Mouse (Mus musculus): ENCODE data around the gene Fndc3b. TPM values are rescaled to one million over a fixed set of nuclear protein-coding genes. Genes with fewer than 3 reads are reported as not detected.
"Not testable (repeated sequence)": the region's sequence is repeated elsewhere in the genome, so short reads cannot be mapped to it uniquely, and the experiment has no call there.

The Fndc3b gene
- polyA plus RNA-seq, 1 experiment, result 5.0 TPM

DNA sequence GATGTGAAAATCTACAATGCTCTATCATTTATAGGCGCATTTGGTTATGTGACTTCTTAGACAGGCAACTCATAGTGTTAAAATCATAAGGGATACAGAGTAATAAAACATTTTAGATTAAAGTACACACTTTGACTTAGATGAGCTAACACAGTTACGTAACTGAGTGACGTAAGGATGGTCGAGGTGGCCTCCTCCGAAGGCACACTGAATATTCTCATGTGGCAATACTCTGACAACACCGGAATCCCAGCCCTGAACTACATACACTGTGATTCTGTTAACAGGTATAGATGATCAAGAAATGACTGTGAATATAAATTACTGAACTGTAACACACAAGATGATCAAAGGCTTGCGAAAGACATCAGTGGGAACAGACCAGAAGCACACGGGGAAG is 292.5 kb downstream of the Fndc3b start:
- Histone ChIP-seq H3K27ac (ENCODE audit: control insufficient read depth, insufficient read depth, low read depth, low read length) (no peak overlapping the region), H3K4me3 (ENCODE audit: control insufficient read depth, low read depth, low read length) (no peak overlapping the region), H3K36me3 (ENCODE audit: control insufficient read depth, insufficient read depth, low read length) (no peaks in the 10 kb centered on the region), H3K27me3 (ENCODE audit: control insufficient read depth, insufficient read depth, low read length) (no peaks in the 10 kb centered on the region), H3K4me1 (ENCODE audit: control insufficient read depth, insufficient read depth, low read length) (no peaks in the 10 kb centered on the region)
- TF ChIP-seq POLR2A (IDR thresholded peaks at IDR 0.05; ENCODE audit: control insufficient read depth, low read depth, low read length), result no peak
- TF ChIP-seq CTCF (IDR thresholded peaks at IDR 0.05; ENCODE audit: control insufficient read depth, insufficient read depth, insufficient replicate concordance, low read depth, low read length), result no peak

DNA sequence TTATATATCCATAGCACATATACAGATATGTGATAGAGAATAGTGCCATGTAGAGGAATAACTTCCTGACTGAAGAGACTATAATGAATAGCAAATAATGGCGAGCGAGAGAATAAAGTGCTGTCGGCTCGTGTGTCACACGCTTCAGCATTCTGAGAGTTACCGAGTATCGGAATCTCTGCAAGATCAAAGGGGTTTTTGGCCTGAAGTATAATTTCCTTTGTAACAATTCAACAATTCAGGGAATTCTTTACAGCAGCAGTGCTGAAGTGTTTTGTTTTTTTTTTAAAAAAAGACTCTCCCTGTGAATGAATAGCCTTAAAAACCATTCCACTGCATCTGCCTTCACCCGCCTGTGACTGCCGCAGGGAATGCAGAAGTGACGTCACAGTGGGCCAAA is 294.3 kb downstream of the Fndc3b start:
- Histone ChIP-seq H3K4me3 (ENCODE audit: control insufficient read depth, low read depth, low read length) (no peak overlapping the region), H3K36me3 (ENCODE audit: control insufficient read depth, insufficient read depth, low read length) (no peaks in the 10 kb centered on the region)
- TF ChIP-seq POLR2A (IDR thresholded peaks at IDR 0.05; ENCODE audit: control insufficient read depth, low read depth, low read length) (no peak), CTCF (IDR thresholded peaks at IDR 0.05; ENCODE audit: control insufficient read depth, insufficient read depth, insufficient replicate concordance, low read depth, low read length) (no peak)

DNA sequence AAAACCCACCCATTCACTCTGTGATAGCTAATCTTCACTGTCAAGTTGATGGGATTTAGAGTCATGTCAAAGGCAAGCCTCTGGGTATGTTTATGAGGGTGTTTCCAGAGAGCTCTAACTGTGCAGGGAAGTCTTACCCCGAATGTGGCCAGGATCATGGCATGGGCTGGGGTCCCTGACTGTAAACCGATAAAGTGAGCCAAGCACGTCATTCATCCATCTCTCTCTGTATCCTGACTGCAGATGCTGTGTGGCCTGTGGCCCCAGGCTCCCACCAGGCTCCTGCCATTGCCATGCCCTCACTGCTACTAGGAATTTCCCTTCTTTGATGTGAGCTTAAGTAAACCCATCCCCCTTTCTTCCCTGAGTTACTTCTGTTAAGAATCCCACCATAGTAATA is 297.5 kb downstream of the Fndc3b start:
- H3K4me1 ChIP-seq (ENCODE audit: control insufficient read depth, insufficient read depth, low read length), result no peaks in the 10 kb centered on the region
- no peak overlapping the region for H3K4me3 ChIP-seq (ENCODE audit: control insufficient read depth, low read depth, low read length)
- H3K27me3 ChIP-seq (ENCODE audit: control insufficient read depth, insufficient read depth, low read length), result no peaks in the 10 kb centered on the region
- no peaks in the 10 kb centered on the region for H3K36me3 ChIP-seq (ENCODE audit: control insufficient read depth, insufficient read depth, low read length)
- H3K27ac ChIP-seq (ENCODE audit: control insufficient read depth, insufficient read depth, low read depth, low read length), result no peak overlapping the region
- no peak for TF ChIP-seq CTCF (IDR thresholded peaks at IDR 0.05; ENCODE audit: control insufficient read depth, insufficient read depth, insufficient replicate concordance, low read depth, low read length)
- TF ChIP-seq POLR2A (IDR thresholded peaks at IDR 0.05; ENCODE audit: control insufficient read depth, low read depth, low read length), result no peak

More for the DNA sequence above, 294.3 kb downstream of the Fndc3b start:
- no peaks in the 10 kb centered on the region for H3K4me1 ChIP-seq (ENCODE audit: control insufficient read depth, insufficient read depth, low read length)
- H3K27ac ChIP-seq (ENCODE audit: control insufficient read depth, insufficient read depth, low read depth, low read length), result no peak overlapping the region
- H3K27me3 ChIP-seq (ENCODE audit: control insufficient read depth, insufficient read depth, low read length), result no peaks in the 10 kb centered on the region

DNA sequence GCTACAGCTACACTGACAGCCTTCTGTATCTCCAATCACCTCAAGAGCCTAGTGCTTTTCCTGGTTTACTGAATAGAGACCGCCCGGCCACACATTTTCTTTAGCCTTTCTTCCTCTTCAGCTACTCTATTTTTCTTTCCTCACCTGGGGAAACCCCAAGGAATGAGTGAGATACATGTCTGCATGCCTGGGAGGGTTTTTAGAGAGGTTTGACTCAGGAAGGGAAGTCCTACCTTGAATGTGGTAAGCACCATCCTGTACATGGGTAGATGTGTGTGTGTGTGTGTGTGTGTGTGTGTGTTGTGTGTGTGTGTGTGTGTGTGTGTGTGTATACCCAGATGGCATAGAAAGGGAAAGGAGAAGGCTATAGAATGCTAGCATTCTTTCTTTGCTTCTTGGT is 299.8 kb downstream of the Fndc3b start:
- Histone ChIP-seq H3K4me3 (ENCODE audit: control insufficient read depth, low read depth, low read length) (no peak overlapping the region), H3K4me1 (ENCODE audit: control insufficient read depth, insufficient read depth, low read length) (no peaks in the 10 kb centered on the region), H3K27me3 (ENCODE audit: control insufficient read depth, insufficient read depth, low read length) (no peaks in the 10 kb centered on the region), H3K27ac (ENCODE audit: control insufficient read depth, insufficient read depth, low read depth, low read length) (no peak overlapping the region), H3K36me3 (ENCODE audit: control insufficient read depth, insufficient read depth, low read length) (no peaks in the 10 kb centered on the region)
- no peak for TF ChIP-seq CTCF (IDR thresholded peaks at IDR 0.05; ENCODE audit: control insufficient read depth, insufficient read depth, insufficient replicate concordance, low read depth, low read length)
- TF ChIP-seq POLR2A (IDR thresholded peaks at IDR 0.05; ENCODE audit: control insufficient read depth, low read depth, low read length), result no peak

DNA sequence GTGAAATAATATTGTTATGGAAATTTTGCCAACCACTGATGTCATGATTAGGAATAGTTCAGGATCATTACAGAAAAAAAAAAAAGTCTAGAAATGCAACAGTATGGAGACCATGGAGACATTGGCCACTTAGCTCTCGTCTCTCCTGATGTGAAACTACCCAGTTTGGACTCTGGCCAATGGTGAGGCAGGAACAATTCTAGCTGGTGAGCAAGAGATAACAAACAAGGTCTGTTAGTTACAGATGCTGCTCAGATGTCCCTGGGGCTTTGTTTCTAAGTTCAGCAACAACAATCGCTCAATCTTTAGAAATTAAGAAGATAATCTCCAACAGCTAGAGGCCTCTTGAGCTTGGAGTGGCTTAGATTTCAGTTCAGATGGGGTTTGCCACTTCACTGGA is 302.5 kb downstream of the Fndc3b start:
- H3K4me3 ChIP-seq (ENCODE audit: control insufficient read depth, low read depth, low read length), result no peak overlapping the region
- TF ChIP-seq CTCF (IDR thresholded peaks at IDR 0.05; ENCODE audit: control insufficient read depth, insufficient read depth, insufficient replicate concordance, low read depth, low read length) (no peak), POLR2A (IDR thresholded peaks at IDR 0.05; ENCODE audit: control insufficient read depth, low read depth, low read length) (no peak)
- H3K27ac ChIP-seq (ENCODE audit: control insufficient read depth, insufficient read depth, low read depth, low read length), result no peak overlapping the region

DNA sequence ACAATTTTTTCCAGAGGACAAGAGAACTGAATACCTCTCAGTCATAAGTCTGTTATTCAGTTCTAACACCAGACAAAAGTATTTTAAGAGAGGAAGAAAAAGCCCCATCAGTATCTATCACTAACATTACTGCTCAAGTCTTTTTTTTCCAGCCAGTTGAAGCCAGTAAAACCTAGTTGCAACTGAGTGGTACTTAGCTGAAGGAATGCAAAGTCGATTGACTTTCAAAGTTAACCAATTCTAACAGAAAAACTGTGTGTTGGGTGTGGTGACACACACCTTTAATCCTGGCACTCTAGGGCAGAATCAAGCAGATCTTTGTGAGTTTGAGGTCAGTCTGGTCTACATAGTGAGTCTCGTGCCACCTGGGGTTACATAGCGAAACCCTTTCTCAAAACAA is 304.7 kb downstream of the Fndc3b start:
- no peak for TF ChIP-seq CTCF (IDR thresholded peaks at IDR 0.05; ENCODE audit: control insufficient read depth, insufficient read depth, insufficient replicate concordance, low read depth, low read length)
- TF ChIP-seq POLR2A (IDR thresholded peaks at IDR 0.05; ENCODE audit: control insufficient read depth, low read depth, low read length), result no peak
- no peaks in the 10 kb centered on the region for H3K36me3 ChIP-seq (ENCODE audit: control insufficient read depth, insufficient read depth, low read length)
- no peaks in the 10 kb centered on the region for H3K4me1 ChIP-seq (ENCODE audit: control insufficient read depth, insufficient read depth, low read length)
- no peak overlapping the region for H3K4me3 ChIP-seq (ENCODE audit: control insufficient read depth, low read depth, low read length)
- no peak overlapping the region for H3K27ac ChIP-seq (ENCODE audit: control insufficient read depth, insufficient read depth, low read depth, low read length)
- H3K27me3 ChIP-seq (ENCODE audit: control insufficient read depth, insufficient read depth, low read length), result no peaks in the 10 kb centered on the region

More for the DNA sequence above, 302.5 kb downstream of the Fndc3b start:
- no peaks in the 10 kb centered on the region for H3K4me1 ChIP-seq (ENCODE audit: control insufficient read depth, insufficient read depth, low read length)
- H3K36me3 ChIP-seq (ENCODE audit: control insufficient read depth, insufficient read depth, low read length), result no peaks in the 10 kb centered on the region
- H3K27me3 ChIP-seq (ENCODE audit: control insufficient read depth, insufficient read depth, low read length), result no peaks in the 10 kb centered on the region

DNA sequence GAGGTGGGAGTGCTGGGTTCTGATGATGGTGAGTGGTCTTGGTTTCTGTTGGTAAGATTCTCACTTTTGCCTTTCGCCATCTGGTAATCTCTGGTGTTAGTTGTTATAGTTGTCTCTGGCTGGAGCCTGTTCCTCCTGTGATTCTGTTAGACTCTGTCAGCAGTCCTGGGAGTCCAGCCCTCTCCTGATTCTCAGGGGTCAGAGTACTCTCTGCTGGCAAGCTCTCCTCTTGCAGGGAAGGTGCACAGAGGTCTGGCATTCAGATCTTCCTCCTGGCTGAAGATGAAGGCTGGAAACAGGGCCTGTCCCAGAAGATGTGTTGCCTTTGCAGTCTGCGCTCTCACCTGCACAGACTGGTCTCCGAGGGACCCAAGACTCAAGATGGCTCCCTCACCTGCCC is 310.1 kb downstream of the Fndc3b start:
- H3K27ac ChIP-seq (ENCODE audit: control insufficient read depth, insufficient read depth, low read depth, low read length); H3K4me3 ChIP-seq (ENCODE audit: control insufficient read depth, low read depth, low read length); H3K4me1 ChIP-seq (ENCODE audit: control insufficient read depth, insufficient read depth, low read length); H3K36me3 ChIP-seq (ENCODE audit: control insufficient read depth, insufficient read depth, low read length); H3K27me3 ChIP-seq (ENCODE audit: control insufficient read depth, insufficient read depth, low read length): not testable (repeated sequence)

DNA sequence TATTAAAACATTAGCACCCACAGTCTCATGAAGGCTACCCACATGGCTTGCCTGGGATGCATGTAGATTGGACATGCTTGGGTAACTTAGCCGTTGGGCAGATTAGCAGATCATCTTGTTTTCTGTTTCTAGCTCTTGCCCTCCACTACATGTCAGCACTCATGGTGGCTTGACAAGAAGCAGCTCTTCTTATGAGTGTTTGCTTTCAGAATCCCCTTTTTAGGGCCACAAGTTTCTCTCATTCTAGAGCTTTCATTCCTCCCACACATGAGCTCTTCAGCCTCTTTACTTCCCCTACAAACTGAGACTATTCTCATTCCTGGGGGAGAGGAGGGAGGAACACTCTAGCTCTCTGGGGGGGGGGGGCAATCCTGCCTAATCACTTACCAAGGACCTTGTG is 321.2 kb downstream of the Fndc3b start:
- H3K4me3 ChIP-seq (ENCODE audit: control insufficient read depth, low read depth, low read length), result no peak overlapping the region
- H3K27me3 ChIP-seq (ENCODE audit: control insufficient read depth, insufficient read depth, low read length), result no peaks in the 10 kb centered on the region
- no peaks in the 10 kb centered on the region for H3K4me1 ChIP-seq (ENCODE audit: control insufficient read depth, insufficient read depth, low read length)
- H3K36me3 ChIP-seq (ENCODE audit: control insufficient read depth, insufficient read depth, low read length), result no peaks in the 10 kb centered on the region
- H3K27ac ChIP-seq (ENCODE audit: control insufficient read depth, insufficient read depth, low read depth, low read length), result no peak overlapping the region
- TF ChIP-seq POLR2A (IDR thresholded peaks at IDR 0.05; ENCODE audit: control insufficient read depth, low read depth, low read length), result no peak
- no peak for TF ChIP-seq CTCF (IDR thresholded peaks at IDR 0.05; ENCODE audit: control insufficient read depth, insufficient read depth, insufficient replicate concordance, low read depth, low read length)
